Mouse (Mus musculus) layer of hippocampus, postnatal 36 days (tissue): Measurements from ENCODE around the gene Terf2ip. TPM values are rescaled to one million over a fixed set of nuclear protein-coding genes. Genes with fewer than 3 reads are reported as not detected.

ENCODE experiments used
- DNase-seq, 2 experiments: peaks; one replicate each; pipeline ENCODE4 v3.0.0; 2022
- total RNA-seq, 2 experiments: library from RNA; stranded (reverse); gene quantifications; 2 replicates each; pipeline ENCODE4 v1.2.3; 2021

Terf2ip gene
- total RNA-seq, 2 experiments from 2014 or later, result 40.0 to 41.8 TPM

DNA sequence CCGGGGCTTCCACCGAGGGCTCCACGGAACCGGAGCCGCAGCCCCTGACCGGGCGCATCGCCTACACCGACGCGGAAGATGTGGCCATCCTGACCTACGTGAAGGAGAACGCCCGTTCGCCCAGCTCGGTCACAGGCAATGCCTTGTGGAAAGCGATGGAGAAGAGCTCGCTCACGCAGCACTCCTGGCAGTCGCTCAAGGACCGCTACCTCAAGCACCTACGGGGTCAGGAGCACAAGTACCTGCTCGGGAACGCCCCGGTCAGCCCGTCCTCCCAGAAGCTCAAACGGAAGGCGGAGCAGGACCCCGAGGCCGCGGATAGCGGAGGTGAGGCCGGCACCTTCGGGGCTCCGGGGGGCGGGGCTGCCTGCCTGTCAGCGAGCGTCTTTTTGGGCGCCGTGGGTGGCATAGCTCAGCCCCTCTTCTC, 631 bp downstream of the Terf2ip start:
- DNase-seq, result peak in 1 of 2 experiments; percentile 38

GRCm38 (mm10) chr8:112014936-112015335, 3.7 kb downstream of the Terf2ip start, which contains the start of gene Gm6793:
TSS of gene Gm6793 (minus strand) at chr8:112015036.
- no peak for DNase-seq

DNA sequence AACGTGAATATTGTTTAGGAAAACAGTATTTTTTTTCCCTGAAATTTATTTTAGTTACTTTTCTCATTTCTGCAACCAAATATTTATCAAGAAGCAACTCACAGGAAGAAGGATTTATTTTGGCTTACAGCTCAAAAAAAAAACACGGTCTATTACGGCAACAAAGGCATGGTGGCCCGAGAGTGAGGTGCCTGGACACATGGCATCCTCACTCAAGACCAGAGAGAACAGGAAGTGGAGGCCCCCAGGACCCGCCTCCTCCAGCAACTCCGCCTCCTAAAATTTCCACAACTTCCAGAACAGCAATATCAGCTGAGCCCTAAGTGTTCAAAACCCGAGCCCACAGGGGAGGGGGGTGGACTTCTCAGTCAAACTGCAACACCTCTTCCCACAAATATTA, 18.3 kb downstream of the Terf2ip start:
- no peak for DNase-seq

DNA sequence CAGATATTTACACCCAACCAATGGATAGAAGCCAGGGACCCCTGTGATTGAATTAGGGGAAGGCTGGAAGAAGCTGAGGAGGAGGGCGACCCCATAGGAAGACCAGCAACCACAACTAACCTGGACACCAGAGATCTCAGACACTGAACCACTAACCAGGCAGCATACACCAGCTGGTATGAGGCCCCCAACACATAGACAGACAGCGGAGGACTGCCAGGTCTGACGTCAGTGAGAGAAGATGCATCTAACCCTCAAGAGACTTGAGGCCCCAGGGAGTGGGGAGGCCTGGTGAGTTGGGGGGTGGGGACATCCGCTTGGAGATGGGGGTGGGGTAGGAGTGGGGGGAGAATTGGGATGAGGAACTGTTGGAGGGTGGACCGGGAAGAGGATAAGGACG, 19.5 kb downstream of the Terf2ip start:
- no peak for DNase-seq

DNA sequence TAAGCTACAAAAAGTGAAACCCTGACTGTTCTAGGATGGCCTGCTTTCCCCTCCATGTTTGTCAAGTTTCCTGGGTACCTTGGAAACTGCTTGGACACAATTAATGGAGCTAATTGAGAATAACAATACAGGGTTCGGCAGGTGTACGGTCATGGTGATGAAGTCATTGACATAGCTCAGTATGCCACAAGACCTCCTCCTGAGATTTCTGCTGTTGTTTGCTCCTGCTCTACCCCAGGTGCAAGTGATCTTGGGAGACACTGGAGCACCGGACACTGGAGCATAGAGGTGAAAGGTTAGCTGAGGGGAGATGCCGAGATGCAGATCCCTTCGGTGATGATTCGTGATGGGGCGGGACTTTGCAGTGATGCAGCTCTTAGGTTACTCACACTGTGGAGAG, 21.9 kb downstream of the Terf2ip start:
- DNase-seq, result no peak

DNA sequence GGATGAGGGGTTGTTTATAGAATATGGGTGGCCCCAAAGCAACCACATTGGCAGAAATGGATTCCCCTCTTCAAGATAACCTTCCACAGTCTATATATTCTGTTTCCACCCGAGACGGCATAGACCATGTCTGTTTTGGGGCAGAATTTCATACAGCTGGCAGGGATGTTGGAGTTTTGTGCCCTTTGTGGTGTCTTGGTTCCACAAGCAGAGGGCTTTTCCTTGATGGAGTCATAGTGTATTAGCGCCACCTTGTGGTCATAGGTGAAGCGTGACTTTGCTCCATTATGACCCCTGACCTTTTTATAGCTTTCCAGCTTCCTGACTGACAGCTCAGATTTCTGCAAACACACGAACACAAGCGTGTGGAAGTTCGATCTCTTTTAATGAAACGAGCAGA, 23.4 kb downstream of the Terf2ip start:
- no peak for DNase-seq

DNA sequence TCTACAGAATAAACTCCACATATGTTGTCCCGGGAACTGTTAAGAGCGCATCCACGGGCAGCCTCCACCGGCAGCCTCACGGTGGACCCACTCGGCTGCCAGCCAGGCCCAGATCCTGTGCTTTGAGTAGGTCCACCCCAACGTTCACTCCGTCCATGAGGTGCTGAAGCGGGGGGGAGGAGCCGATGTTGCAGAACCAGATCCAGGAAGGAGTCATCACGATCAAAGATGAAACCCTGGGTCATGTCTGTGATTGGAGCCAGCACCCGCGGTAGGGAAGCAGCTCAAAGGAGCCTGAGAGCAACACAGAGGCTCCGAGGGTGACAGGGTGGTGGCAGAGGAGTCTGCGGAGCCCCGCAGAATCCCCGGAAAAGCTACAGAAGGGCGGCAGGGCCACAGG, 26.3 kb downstream of the Terf2ip start:
- DNase-seq, result no peak

- DNase-seq, result no peak
Observed at GRCm38 (mm10) chr8:112045182-112045581, 34.0 kb downstream of the Terf2ip start.

- DNase-seq, result peak; percentile 80 to 81
Observed at GRCm38 (mm10) chr8:112045896-112046295, 34.7 kb downstream of the Terf2ip start.

DNA sequence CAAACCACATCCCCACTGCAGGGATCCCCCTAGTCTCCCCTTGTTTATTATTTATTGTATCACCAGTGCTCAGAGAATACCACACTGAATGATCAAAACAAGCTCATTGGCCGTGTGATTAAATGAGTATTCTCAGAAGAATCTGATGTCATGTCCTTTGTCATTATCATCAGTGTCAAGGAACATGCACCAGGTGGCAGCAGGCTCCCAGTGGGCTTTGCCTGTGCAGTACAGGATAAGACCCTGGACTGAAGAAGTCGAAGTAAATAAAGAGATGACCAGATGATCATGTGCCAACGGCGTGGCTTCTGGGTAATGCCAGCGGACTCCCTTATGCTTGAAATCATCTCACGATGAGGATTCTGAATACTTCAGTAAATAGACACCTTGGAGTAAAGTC, 37.1 kb downstream of the Terf2ip start:
- DNase-seq, result no peak

DNA sequence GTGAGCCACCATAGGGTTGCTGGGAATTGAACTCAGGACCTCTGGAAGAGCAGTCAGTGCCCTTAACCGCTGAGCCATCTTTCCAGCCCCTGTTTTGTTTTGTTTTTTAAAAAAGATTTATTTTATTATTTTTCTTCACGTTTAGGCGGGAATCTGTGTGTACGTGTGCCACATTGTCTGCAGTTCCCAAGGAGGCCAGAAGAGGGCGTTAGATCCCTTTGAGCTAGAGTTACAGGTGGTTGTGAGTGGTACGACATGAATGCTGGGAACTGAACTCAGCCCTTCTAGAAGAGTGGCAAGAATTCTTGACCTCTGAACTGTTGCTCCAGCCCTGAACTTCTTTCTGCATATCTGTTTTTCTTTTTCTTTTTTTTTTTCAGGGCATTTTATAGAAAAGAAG, 38.8 kb downstream of the Terf2ip start:
- no peak for DNase-seq

GRCm38 (mm10) chr8:112051537-112051936, 40.3 kb downstream of the Terf2ip start:
- no peak for DNase-seq

DNA sequence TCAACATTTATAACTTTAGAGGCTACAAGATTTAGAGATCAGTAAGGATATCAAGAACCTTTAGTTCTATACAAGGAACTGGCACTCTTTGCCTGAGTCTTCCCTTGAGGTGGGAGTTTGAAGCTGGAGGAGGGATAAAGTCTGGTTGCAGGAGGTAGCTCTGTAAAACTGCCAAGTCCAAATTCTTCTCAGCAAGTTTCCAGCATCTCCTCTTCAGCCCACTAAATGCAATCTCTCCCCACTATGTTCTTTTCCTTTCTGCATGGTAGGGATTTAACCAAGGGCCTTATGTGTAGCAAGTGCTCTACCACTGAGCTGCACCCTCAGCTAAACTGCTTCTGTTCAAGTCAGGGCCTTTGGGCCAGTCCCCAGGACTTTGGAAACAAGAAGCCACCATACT, 43.3 kb downstream of the Terf2ip start:
- no peak for DNase-seq

- DNase-seq, result no peak
Observed at GRCm38 (mm10) chr8:112061372-112061771, 50.2 kb downstream of the Terf2ip start.

Other genes with a start within 250 kb of the Terf2ip start
- gene Cfdp1, start 157.1 kb upstream of the Terf2ip start, total RNA-seq, result 10 to 100 TPM; 73.3 to 81.2 TPM
- gene Tmem170, start 134.6 kb upstream of the Terf2ip start, total RNA-seq, result 1 to 10 TPM; 5.0 to 5.1 TPM
- under 1 TPM; 0.73 to 0.87 TPM for gene Chst5, start 101.0 kb upstream of the Terf2ip start, total RNA-seq
- 10 to 100 TPM; 12.1 to 14.3 TPM for gene Tmem231, start 77.5 kb upstream of the Terf2ip start, total RNA-seq
- 100 to 1,000 TPM; 219 to 235 TPM for gene Gabarapl2, start 70.7 kb upstream of the Terf2ip start, total RNA-seq
- 1 to 10 TPM; 6.7 to 7.3 TPM for gene Adat1, start 19.1 kb upstream of the Terf2ip start, total RNA-seq
- gene Kars, start 75 bp upstream of the Terf2ip start, total RNA-seq, result 10 to 100 TPM; 74.8 to 79.1 TPM
- not detected for gene Gm6793, start 3.6 kb downstream of the Terf2ip start, total RNA-seq